Mouse (Mus musculus) MEL (cell line): ENCODE data around the gene Dll1. TPM values are rescaled to one million over a fixed set of nuclear protein-coding genes. Genes with fewer than 3 reads are reported as not detected.

Source experiments
- DNase-seq: peaks from one replicate; pipeline ENCODE4 v3.0.0; 2011; ENCODE audit warnings: low read depth, low spot score
- H3K27ac ChIP-seq: 2 replicates; pipeline ENCODE4 v1.5.1; 2012; ENCODE audit warnings: low read depth, mild to moderate bottlenecking, control low read depth, low read length, moderate library complexity; ENCODE audit not compliant: control insufficient read depth
- H3K27me3 ChIP-seq, 2 experiments: fragments of 150-350 bp in 1 of 2; sonication (generic) in 1 of 2; 2 replicates each; pipeline ENCODE4 v1.6.1; 2012; ENCODE audit warnings: low read length in 2 of 2, mild to moderate bottlenecking in 2 of 2, improper control_type of control experiment in 1 of 2, moderate library complexity in 1 of 2; ENCODE audit not compliant: insufficient read depth in 2 of 2, control insufficient read depth in 1 of 2
- H3K36me3 ChIP-seq, 2 experiments: 2 replicates each; pipeline ENCODE4 v1.6.1; 2012 to 2014; ENCODE audit warnings: low read length in 2 of 2, improper control_type of control experiment in 1 of 2, inconsistent platforms in 1 of 2, mild to moderate bottlenecking in 1 of 2; ENCODE audit not compliant: insufficient read depth in 2 of 2, control insufficient read depth in 1 of 2
- H3K4me1 ChIP-seq, 2 experiments: fragments of 150-350 bp in 1 of 2; sonication (generic) in 1 of 2; 2 replicates each; pipeline ENCODE4 v1.6.1; 2012; ENCODE audit warnings: low read length in 2 of 2, improper control_type of control experiment in 1 of 2, mild to moderate bottlenecking in 1 of 2; ENCODE audit not compliant: insufficient read depth in 2 of 2, control insufficient read depth in 1 of 2
- H3K4me3 ChIP-seq, 2 experiments: fragments of 150-350 bp in 1 of 2; sonication (generic) in 1 of 2; 2 replicates each; pipeline ENCODE4 v1.5.1; 2012; ENCODE audit warnings: low read depth in 2 of 2, low read length in 2 of 2, mild to moderate bottlenecking in 2 of 2, moderate library complexity in 2 of 2, control low read depth in 1 of 2, improper control_type of control experiment in 1 of 2; ENCODE audit not compliant: control insufficient read depth in 1 of 2, insufficient read depth in 1 of 2
- H3K79me2 ChIP-seq: 2 replicates; pipeline ENCODE4 v1.6.1; 2012; ENCODE audit warnings: mild to moderate bottlenecking, low read length, moderate library complexity; ENCODE audit not compliant: control insufficient read depth, poor library complexity, insufficient read depth
- H3K9ac ChIP-seq: 2 replicates; pipeline ENCODE4 v1.6.1; 2012; ENCODE audit warnings: low read depth, mild to moderate bottlenecking, control low read depth, low read length, moderate library complexity; ENCODE audit not compliant: control insufficient read depth, poor library complexity, severe bottlenecking
- H3K9me3 ChIP-seq: fragments of 150-350 bp; sonication (generic); replicated peaks from 2 replicates; pipeline ENCODE4 v1.6.1; 2012; ENCODE audit warnings: mild to moderate bottlenecking, low read length, improper control_type of control experiment, moderate library complexity; ENCODE audit not compliant: insufficient read depth
- BHLHE40 ChIP-seq: IDR thresholded peaks from 2 replicates; pipeline ENCODE4 v1.6.1; 2012; ENCODE audit warnings: low read depth, mild to moderate bottlenecking, inconsistent platforms, low read length, improper control_type of control experiment, borderline replicate concordance
- CHD1 ChIP-seq: IDR thresholded peaks from 2 replicates; pipeline ENCODE4 v1.6.1; 2012; ENCODE audit warnings: low read depth, mild to moderate bottlenecking, inconsistent platforms, low read length, improper control_type of control experiment
- CHD2 ChIP-seq: IDR thresholded peaks from 2 replicates; pipeline ENCODE4 v1.6.1; 2011; ENCODE audit warnings: low read length, improper control_type of control experiment
- E2F4 ChIP-seq: IDR thresholded peaks from 2 replicates; pipeline ENCODE4 v1.6.1; 2011; ENCODE audit warnings: low read depth, low read length, improper control_type of control experiment, borderline replicate concordance
- ETS1 ChIP-seq: IDR thresholded peaks from 2 replicates; pipeline ENCODE4 v1.6.1; 2012; ENCODE audit warnings: low read depth, mild to moderate bottlenecking, inconsistent platforms, low read length, improper control_type of control experiment, moderate library complexity
- GABPA ChIP-seq: IDR thresholded peaks from 2 replicates; pipeline ENCODE4 v1.6.1; 2012; ENCODE audit warnings: low read depth, mild to moderate bottlenecking, inconsistent platforms, low read length, improper control_type of control experiment, moderate library complexity
- HCFC1 ChIP-seq: IDR thresholded peaks from 2 replicates; pipeline ENCODE4 v1.6.1; 2012; ENCODE audit warnings: low read depth, mild to moderate bottlenecking, inconsistent platforms, low read length, improper control_type of control experiment, moderate library complexity
- MAFK ChIP-seq: IDR thresholded peaks from 2 replicates; pipeline ENCODE4 v1.6.1; 2011; ENCODE audit warnings: low read depth, mild to moderate bottlenecking, low read length, improper control_type of control experiment, borderline replicate concordance
- MAZ ChIP-seq: IDR thresholded peaks from 2 replicates; pipeline ENCODE4 v1.6.1; 2012; ENCODE audit warnings: low read depth, mild to moderate bottlenecking, inconsistent platforms, low read length, improper control_type of control experiment
- MYB ChIP-seq: IDR thresholded peaks from 2 replicates; pipeline ENCODE4 v1.6.1; 2011; ENCODE audit warnings: mild to moderate bottlenecking, low read depth, low read length, improper control_type of control experiment
- MYC ChIP-seq: IDR thresholded peaks from 2 replicates; pipeline ENCODE4 v1.6.1; 2011; ENCODE audit warnings: low read depth, mild to moderate bottlenecking, low read length, improper control_type of control experiment, moderate library complexity
- NELFE ChIP-seq: IDR thresholded peaks from 2 replicates; pipeline ENCODE4 v1.6.1; 2011; ENCODE audit warnings: low read depth, low read length, improper control_type of control experiment
- NRF1 ChIP-seq: IDR thresholded peaks from 2 replicates; pipeline ENCODE4 v1.6.1; 2014; ENCODE audit warnings: low read depth, mild to moderate bottlenecking, inconsistent platforms, low read length, improper control_type of control experiment, moderate library complexity; ENCODE audit not compliant: poor library complexity, insufficient read depth, severe bottlenecking
- POLR2A ChIP-seq, 2 experiments: IDR thresholded peaks; 2 replicates each; pipeline ENCODE4 v1.6.1; 2011 to 2012; ENCODE audit warnings: low read length in 2 of 2, mild to moderate bottlenecking in 2 of 2, control low read depth in 1 of 2, improper control_type of control experiment in 1 of 2, low read depth in 1 of 2, moderate library complexity in 1 of 2; ENCODE audit not compliant: control insufficient read depth in 1 of 2, insufficient read depth in 1 of 2, poor library complexity in 1 of 2
- POLR2AphosphoS2 ChIP-seq: IDR thresholded peaks from 2 replicates; pipeline ENCODE4 v1.6.1; 2011; ENCODE audit warnings: low read length, improper control_type of control experiment
- RAD21 ChIP-seq: IDR thresholded peaks from 2 replicates; pipeline ENCODE4 v1.6.1; 2011; ENCODE audit warnings: mild to moderate bottlenecking, low read depth, low read length, improper control_type of control experiment
- SIN3A ChIP-seq: IDR thresholded peaks from 2 replicates; pipeline ENCODE4 v1.6.1; 2012; ENCODE audit warnings: low read length, improper control_type of control experiment, inconsistent platforms
- TAL1 ChIP-seq: IDR thresholded peaks from 2 replicates; pipeline ENCODE4 v1.6.1; 2012; ENCODE audit warnings: mild to moderate bottlenecking, inconsistent platforms, low read length, moderate library complexity, mixed read lengths
- TCF12 ChIP-seq: IDR thresholded peaks from 2 replicates; pipeline ENCODE4 v1.6.1; 2014; ENCODE audit warnings: low read depth, mild to moderate bottlenecking, inconsistent platforms, low read length, improper control_type of control experiment, moderate library complexity
- USF1 ChIP-seq: IDR thresholded peaks from 2 replicates; pipeline ENCODE4 v1.6.1; 2014; ENCODE audit warnings: low read depth, mild to moderate bottlenecking, inconsistent platforms, low read length, improper control_type of control experiment, moderate library complexity
- ZMIZ1 ChIP-seq: IDR thresholded peaks from 2 replicates; pipeline ENCODE4 v1.6.1; 2012; ENCODE audit warnings: low read depth, mild to moderate bottlenecking, inconsistent platforms, low read length, improper control_type of control experiment, moderate library complexity
- ZNF384 ChIP-seq: IDR thresholded peaks from 2 replicates; pipeline ENCODE4 v1.6.1; 2012; ENCODE audit warnings: low read depth, mild to moderate bottlenecking, inconsistent platforms, low read length, improper control_type of control experiment
- polyA plus RNA-seq, 2 experiments: library from polyadenylated mRNA; stranded (reverse) in 1 of 2; unstranded in 1 of 2; fragments of >175 nt in 1 of 2; fragments of >200 nt in 1 of 2; gene quantifications; 2 replicates each; pipeline versions ENCODE4 v1.2.1 to v1.2.4; 2012; ENCODE audit warnings: low replicate concordance in 2 of 2, low read depth in 1 of 2; ENCODE audit not compliant: insufficient read length in 2 of 2, insufficient read depth in 1 of 2, missing spikeins in 1 of 2
- total RNA-seq: library from RNA; depleted of rRNA; stranded (reverse); fragments of 300-350 nt; gene quantifications from 2 replicates; pipeline ENCODE4 v1.2.3, GENCODE M21; 2012

The Dll1 gene
- total and polyA plus RNA-seq, 3 experiments, result not detected

DNA sequence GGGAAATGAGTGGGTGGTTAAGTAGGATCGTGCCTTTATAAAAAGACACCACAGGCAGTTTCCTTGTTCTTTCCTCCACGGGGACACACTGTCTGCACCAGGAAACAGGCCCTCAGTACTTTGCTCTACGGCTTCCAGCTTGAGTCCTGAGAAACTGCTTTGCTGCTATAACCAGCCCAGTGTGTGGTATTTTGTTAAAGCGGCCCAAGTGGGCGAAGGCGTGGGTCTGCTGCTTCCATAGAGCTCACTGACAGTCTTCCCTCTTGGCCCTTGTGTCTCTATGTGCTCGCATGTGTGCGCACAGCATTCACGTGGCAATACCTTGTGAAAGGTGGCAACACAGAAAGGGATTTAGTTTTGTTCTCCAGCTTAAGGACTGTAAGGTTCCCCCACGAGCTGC, 32.6 kb upstream of the Dll1 start:
- no peaks in the 10 kb centered on the region for H3K36me3 ChIP-seq
- no peak for TF ChIP-seq MYC
- no peak for TF ChIP-seq HCFC1
- TF ChIP-seq CHD2, result no peak
- TF ChIP-seq POLR2A (IDR thresholded peaks at IDR 0.05; ENCODE audit: control insufficient read depth in 1 of 2, insufficient read depth in 1 of 2, low read depth in 1 of 2, low read length in 2 of 2, poor library complexity in 1 of 2), result no peak
- no peak for TF ChIP-seq GABPA
- TF ChIP-seq MAFK, result no peak
- TF ChIP-seq MYB, result no peak
- TF ChIP-seq BHLHE40, result no peak
- no peak for TF ChIP-seq NELFE
- TF ChIP-seq E2F4, result no peak
- TF ChIP-seq POLR2AphosphoS2, result no peak

DNA sequence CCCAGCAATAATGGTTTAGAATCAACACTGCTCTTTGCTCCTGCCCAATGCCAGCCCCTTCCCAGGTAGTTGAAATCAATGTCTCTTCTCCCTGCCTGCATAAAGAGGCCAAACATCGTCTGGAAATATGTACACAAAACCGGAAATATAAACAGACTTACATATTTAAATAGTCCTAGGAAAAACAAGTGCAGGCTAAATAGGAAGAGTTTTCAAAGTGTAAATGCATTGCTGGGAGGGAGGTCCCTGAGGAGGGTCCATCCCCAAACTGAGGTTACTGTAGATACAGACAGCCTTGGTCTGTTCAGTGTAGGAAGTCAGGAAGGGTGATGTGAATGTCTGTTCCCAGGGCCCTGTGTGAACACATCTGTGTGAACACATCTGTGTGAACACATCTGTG, 29.9 kb upstream of the Dll1 start:
- Histone ChIP-seq H3K9me3 (no peaks in the 10 kb centered on the region), H3K27me3 (no peaks in the 10 kb centered on the region), H3K79me2 (no peaks in the 10 kb centered on the region), H3K9ac (no peak overlapping the region), H3K27ac (no peak overlapping the region), H3K36me3 (no peaks in the 10 kb centered on the region; a peak in 1 of 4 replicates), H3K4me1 (no peaks in the 10 kb centered on the region), H3K4me3 (no peak overlapping the region)
- DNase-seq, result no peak
- TF ChIP-seq BHLHE40 (no peak), TCF12 (no peak), CHD1 (no peak), SIN3A (no peak)

More for the DNA sequence above, 32.6 kb upstream of the Dll1 start:
- Histone ChIP-seq H3K4me3 (no peak overlapping the region), H3K4me1 (no peaks in the 10 kb centered on the region), H3K27ac (no peak overlapping the region), H3K79me2 (no peaks in the 10 kb centered on the region), H3K9me3 (no peaks in the 10 kb centered on the region), H3K9ac (no peak overlapping the region), H3K27me3 (no peaks in the 10 kb centered on the region)
- DNase-seq, result no peak

DNA sequence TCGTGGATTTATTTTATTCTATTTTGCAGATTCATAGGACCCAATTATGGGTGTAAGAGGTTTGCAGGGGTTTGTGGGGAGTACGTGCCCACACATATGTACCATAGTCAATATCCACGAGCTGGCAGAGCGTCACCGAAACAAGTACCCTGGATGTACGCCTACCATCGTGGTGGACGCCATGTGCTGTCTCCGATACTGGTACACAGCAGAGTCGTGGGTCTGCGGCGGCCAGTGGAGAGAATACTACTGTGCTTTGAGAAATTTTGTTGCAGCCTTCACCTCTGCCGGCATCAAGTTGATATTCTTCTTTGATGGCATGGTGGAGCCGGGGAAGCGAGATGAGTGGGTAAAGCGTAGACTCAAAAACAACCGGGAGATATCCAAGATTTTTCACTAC, 25.0 kb upstream of the Dll1 start:
- H3K36me3 ChIP-seq, result peaks cover 0 to 7% of the 10 kb centered on the region in 2 experiments; a peak in 3 of 4 replicates
- H3K4me3 ChIP-seq, result no peak overlapping the region
- H3K79me2 ChIP-seq, result peaks cover 6% of the 10 kb centered on the region
- H3K27ac ChIP-seq, result no peak overlapping the region
- no peaks in the 10 kb centered on the region for H3K9me3 ChIP-seq
- H3K27me3 ChIP-seq, result no peaks in the 10 kb centered on the region
- DNase-seq, result no peak
- no peak overlapping the region for H3K9ac ChIP-seq
- TF ChIP-seq HCFC1 (no peak), SIN3A (no peak), NRF1 (no peak), MAFK (no peak), POLR2A (IDR thresholded peaks at IDR 0.05; ENCODE audit: control insufficient read depth in 1 of 2, insufficient read depth in 1 of 2, low read depth in 1 of 2, low read length in 2 of 2, poor library complexity in 1 of 2) (no peak), RAD21 (no peak), USF1 (no peak), ZMIZ1 (no peak), GABPA (no peak), MAZ (no peak), ZNF384 (no peak), TAL1 (no peak), ETS1 (no peak), POLR2AphosphoS2 (no peak)
- peaks cover 2 to 3% of the 10 kb centered on the region in 2 experiments; a peak in 3 of 4 replicates for H3K4me1 ChIP-seq
